Comparison of ENCODE assay signal across 19 mouse cellular contexts in genomic region chr3:50929013-50929412, GRCm38 (mm10).
"Had no signal": no experiment of that assay in that cellular context is flagged by ENCODE, and none has a peak within 500 bp of the region (broad histone marks: within the 10 kb centered on the region; RNA-seq: fewer than 3 reads in every experiment).

No protein-coding gene starts in this region.

- H3K9ac ChIP-seq: limb, embryonic 15.5 days; liver, embryonic 14.5 days; liver, postnatal 0 days; midbrain, embryonic 12.5 days; midbrain, embryonic 15.5 days; neural tube, embryonic 13.5 days; stomach, embryonic 15.5 days had no signal

- ATAC-seq: inflammation-experienced regulatory T-cells, adult 6 months; intestine, embryonic 16.5 days; liver, postnatal 0 days; midbrain, embryonic 15.5 days had no signal

- H3K4me1 ChIP-seq: midbrain, embryonic 12.5 days; stomach, embryonic 15.5 days had no signal

- H3K9me3 ChIP-seq: limb, embryonic 15.5 days; midbrain, embryonic 12.5 days; midbrain, embryonic 15.5 days; neural tube, embryonic 13.5 days; stomach, embryonic 15.5 days had no signal

- H3K27me3 ChIP-seq: limb, embryonic 15.5 days; midbrain, embryonic 12.5 days; midbrain, embryonic 15.5 days; neural tube, embryonic 13.5 days; stomach, embryonic 15.5 days had no signal

- DNase-seq: kidney, adult 18-20 months; kidney, adult 9 months; kidney, postnatal 14 days; kidney, postnatal 4 days; liver, postnatal 0 days; retina, postnatal 1 day; right cerebral cortex, postnatal 25 days; spleen, adult 18-20 months; thymus, postnatal 25 days had no signal

- H3K4me2 ChIP-seq: limb, embryonic 15.5 days; liver, embryonic 11.5 days; midbrain, embryonic 12.5 days; midbrain, embryonic 15.5 days; neural tube, embryonic 13.5 days; stomach, embryonic 15.5 days had no signal

- H3K36me3 ChIP-seq: limb, embryonic 15.5 days; midbrain, embryonic 12.5 days; midbrain, embryonic 15.5 days; neural tube, embryonic 13.5 days; stomach, embryonic 15.5 days had no signal

- H3K27ac ChIP-seq: limb, embryonic 15.5 days; liver, embryonic 14.5 days; midbrain, embryonic 12.5 days; midbrain, embryonic 15.5 days; neural tube, embryonic 13.5 days; stomach, embryonic 15.5 days had no signal

- H3K4me3 ChIP-seq: limb, embryonic 15.5 days; midbrain, embryonic 12.5 days; midbrain, embryonic 15.5 days; myocyte; neural tube, embryonic 13.5 days; stomach, embryonic 15.5 days had no signal
